Mouse (Mus musculus) hindbrain, embryonic 11.5 days (tissue): ENCODE data around the gene Zdhhc19. TPM values are rescaled to one million over a fixed set of nuclear protein-coding genes. Genes with fewer than 3 reads are reported as not detected.
A peak's percentile ranks its signal among the peaks of the same experiment; 100 is the strongest.

Source experiments
- ATAC-seq: fragments of 200-750 bp; cut with Nextera tagmentation; 2 replicates; pipeline ENCODE4 v1.8.0; 2017; ENCODE audit warnings: mild to moderate bottlenecking, moderate TSS enrichment, moderate library complexity; ENCODE audit not compliant: low FRiP score
- DNase-seq: peaks from one replicate; pipeline ENCODE4 v3.0.0-alpha.2; 2015; ENCODE audit warnings: low spot score
- H3K27ac ChIP-seq: fragments of 300-500 bp; sonication (generic); 2 replicates; pipeline ENCODE4 v1.5.1; 2014; ENCODE audit warnings: mild to moderate bottlenecking, low read depth, low read length
- H3K27me3 ChIP-seq: fragments of 300-500 bp; sonication (generic); 2 replicates; pipeline ENCODE4 v1.6.1; 2014; ENCODE audit warnings: mild to moderate bottlenecking, low read length, moderate library complexity, mixed read lengths; ENCODE audit not compliant: control insufficient read depth, insufficient read depth
- H3K36me3 ChIP-seq: fragments of 300-500 bp; sonication (generic); 2 replicates; pipeline ENCODE4 v1.6.1; 2014; ENCODE audit warnings: mild to moderate bottlenecking, low read length, moderate library complexity, mixed read lengths; ENCODE audit not compliant: control insufficient read depth, insufficient read depth
- H3K4me1 ChIP-seq: fragments of 300-500 bp; sonication (generic); replicated peaks from 2 replicates; pipeline ENCODE4 v1.6.1; 2014; ENCODE audit warnings: low read length, mixed read lengths; ENCODE audit not compliant: control insufficient read depth, insufficient read depth
- H3K4me2 ChIP-seq: fragments of 300-500 bp; sonication (generic); replicated peaks from 2 replicates; pipeline ENCODE4 v1.6.1; 2014; ENCODE audit warnings: mild to moderate bottlenecking, low read depth, low read length
- H3K4me3 ChIP-seq: fragments of 300-500 bp; sonication (generic); 2 replicates; pipeline ENCODE4 v1.5.1; 2014; ENCODE audit warnings: low read depth, low read length
- H3K9ac ChIP-seq: fragments of 300-500 bp; sonication (generic); 2 replicates; pipeline ENCODE4 v1.6.1; 2014; ENCODE audit warnings: low read depth, low read length
- H3K9me3 ChIP-seq: fragments of 300-500 bp; sonication (generic); 2 replicates; pipeline ENCODE4 v1.6.1; 2016; ENCODE audit warnings: low read length; ENCODE audit not compliant: control insufficient read depth
- WGBS: fragments of 180-500 bp; shearing (Covaris S2); extraction: QIAGEN DNeasy Blood & Tissue Kit; methylation state at CpG from one replicate; pipeline ENCODE4 v1.1.7; 2014; 5-methylcytosine and 5-hydroxymethylcytosine counted together
- polyA plus RNA-seq: library from polyadenylated mRNA; unstranded; fragments of >200 nt; fragmentation: Nextera tagmentation; extraction: Ambion mirVana; gene quantifications from 2 replicates; pipeline ENCODE4 v1.2.1, GENCODE M21; 2014

Gene Zdhhc19
- polyA plus RNA-seq, 1 experiment from 2014 or later = not detected

DNA sequence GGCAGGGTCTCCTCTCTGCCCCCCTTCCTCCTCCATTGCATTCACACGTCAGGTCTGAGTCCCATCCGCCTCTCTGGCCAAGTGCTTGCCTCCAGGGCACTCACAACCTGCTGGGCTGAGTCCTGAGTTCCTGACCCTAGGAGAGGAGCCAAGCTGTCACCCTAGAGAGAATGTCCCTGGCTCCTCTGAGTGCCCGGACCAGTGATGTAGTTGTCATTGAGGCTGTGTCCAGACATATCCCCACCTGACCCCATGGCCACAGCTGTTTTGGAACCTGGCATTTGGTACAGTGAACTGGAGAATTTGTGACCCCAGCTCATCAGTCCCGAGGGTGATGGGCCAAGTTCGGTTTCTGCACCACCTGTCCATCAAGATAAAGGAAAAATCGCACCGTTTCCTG, 30.8 kb downstream of the Zdhhc19 start:
- H3K9ac ChIP-seq = no peak overlapping the region
- no peaks in the 10 kb centered on the region; the same call in 1 of the 2 replicates for H3K4me1 ChIP-seq
- DNase-seq = no peak
- H3K9me3 ChIP-seq = no peaks in the 10 kb centered on the region
- no peak for ATAC-seq
- H3K27ac ChIP-seq = no peak overlapping the region
- H3K36me3 ChIP-seq = no peaks in the 10 kb centered on the region
- H3K4me3 ChIP-seq = no peak overlapping the region
- 66% methylated on average over 7 of the region's 7 CpGs for WGBS
- no peak overlapping the region for H3K4me2 ChIP-seq
- no peaks in the 10 kb centered on the region for H3K27me3 ChIP-seq

DNA sequence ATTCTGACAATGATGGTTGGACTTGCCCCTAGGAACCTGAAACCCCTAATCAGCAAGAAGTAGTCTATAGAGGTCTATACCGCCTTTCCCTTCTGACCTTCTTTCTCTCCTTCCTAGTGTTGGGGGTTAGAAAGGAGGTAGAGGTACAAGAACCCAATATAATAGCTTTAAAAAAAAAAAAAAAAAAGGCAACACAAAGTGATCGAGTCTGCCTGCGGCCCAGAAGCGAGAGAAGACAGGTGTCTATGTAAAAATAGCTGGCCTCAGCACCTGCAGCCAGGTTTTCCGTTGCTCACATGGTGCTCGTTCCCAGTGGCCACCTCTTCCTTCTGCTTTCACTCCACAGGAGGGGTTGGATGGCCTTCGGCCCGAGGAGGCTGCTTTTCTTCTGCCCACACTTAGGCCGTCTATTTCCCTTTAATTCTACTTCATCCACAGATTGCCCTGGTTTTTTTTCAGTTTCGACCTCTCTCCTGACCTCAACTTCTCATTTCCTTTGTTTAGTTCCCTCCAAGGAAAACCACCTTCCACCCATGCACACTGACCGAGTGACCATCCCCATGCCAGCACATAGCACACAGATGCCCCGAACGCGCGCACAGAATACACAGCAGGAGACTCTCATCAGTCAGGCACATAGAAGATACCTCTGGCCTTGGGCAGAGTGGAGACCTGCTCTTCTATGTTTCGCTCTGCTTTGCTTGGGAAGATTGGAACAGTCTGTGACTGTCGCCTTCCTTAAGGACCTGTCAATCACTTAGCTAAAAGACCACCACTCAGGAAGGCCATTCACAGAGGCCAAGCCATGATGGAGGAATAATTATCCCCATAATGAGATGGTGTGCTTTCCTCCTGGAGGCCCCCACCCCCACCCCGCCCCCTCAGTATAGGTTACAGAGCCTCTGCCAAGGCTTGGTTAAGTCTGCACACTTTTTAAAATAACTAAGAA, 37.1 kb downstream of the Zdhhc19 start:
- WGBS = 57% methylated on average over 18 of the region's 18 CpGs

DNA sequence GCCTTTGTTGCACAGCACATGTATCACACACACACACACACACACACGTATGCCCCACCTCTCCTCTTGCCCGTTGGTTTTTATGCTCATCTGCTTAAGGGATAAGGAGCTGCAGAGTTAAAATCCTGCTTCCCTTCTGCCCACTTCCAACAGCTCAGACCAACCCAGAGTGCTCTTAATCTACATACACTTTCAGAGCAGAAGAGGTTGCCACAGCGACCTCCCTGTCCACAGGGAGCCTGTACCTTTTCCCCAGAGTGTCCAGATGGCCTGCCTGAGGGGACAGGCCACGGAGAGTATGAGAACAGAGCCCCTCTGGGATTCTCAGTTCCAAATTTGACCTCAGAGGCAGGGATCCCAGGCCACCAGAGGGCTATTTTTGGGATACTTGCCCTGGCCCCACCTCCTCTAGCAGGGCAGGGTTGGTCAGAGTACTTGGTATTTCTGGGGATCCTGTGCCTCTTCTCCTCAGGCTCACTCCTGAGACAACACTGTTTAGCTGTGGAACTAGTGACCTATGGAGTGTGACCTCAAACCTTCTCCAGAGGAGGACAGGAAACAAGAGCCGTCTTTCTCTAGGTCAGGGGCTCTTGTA, 39.2 kb downstream of the Zdhhc19 start:
- Histone ChIP-seq H3K27me3 (no peaks in the 10 kb centered on the region), H3K9me3 (no peaks in the 10 kb centered on the region), H3K4me1 (peaks cover 2% of the 10 kb centered on the region), H3K27ac (no peak overlapping the region), H3K4me2 (no peak overlapping the region), H3K9ac (no peak overlapping the region), H3K36me3 (no peaks in the 10 kb centered on the region), H3K4me3 (no peak overlapping the region)
- 29% methylated on average over 5 of the region's 5 CpGs for WGBS
- ATAC-seq (no peak), DNase-seq (no peak)

More for the DNA sequence above, 37.1 kb downstream of the Zdhhc19 start:
- H3K36me3 ChIP-seq = no peaks in the 10 kb centered on the region
- H3K9me3 ChIP-seq = no peaks in the 10 kb centered on the region
- no peak overlapping the region for H3K4me2 ChIP-seq
- ATAC-seq (no peak), DNase-seq (no peak)
- no peaks in the 10 kb centered on the region for H3K27me3 ChIP-seq
- H3K4me3 ChIP-seq = no peak overlapping the region
- H3K9ac ChIP-seq = no peak overlapping the region
- H3K27ac ChIP-seq = no peak overlapping the region
- peaks cover 2% of the 10 kb centered on the region; the same call in 1 of the 2 replicates for H3K4me1 ChIP-seq

DNA sequence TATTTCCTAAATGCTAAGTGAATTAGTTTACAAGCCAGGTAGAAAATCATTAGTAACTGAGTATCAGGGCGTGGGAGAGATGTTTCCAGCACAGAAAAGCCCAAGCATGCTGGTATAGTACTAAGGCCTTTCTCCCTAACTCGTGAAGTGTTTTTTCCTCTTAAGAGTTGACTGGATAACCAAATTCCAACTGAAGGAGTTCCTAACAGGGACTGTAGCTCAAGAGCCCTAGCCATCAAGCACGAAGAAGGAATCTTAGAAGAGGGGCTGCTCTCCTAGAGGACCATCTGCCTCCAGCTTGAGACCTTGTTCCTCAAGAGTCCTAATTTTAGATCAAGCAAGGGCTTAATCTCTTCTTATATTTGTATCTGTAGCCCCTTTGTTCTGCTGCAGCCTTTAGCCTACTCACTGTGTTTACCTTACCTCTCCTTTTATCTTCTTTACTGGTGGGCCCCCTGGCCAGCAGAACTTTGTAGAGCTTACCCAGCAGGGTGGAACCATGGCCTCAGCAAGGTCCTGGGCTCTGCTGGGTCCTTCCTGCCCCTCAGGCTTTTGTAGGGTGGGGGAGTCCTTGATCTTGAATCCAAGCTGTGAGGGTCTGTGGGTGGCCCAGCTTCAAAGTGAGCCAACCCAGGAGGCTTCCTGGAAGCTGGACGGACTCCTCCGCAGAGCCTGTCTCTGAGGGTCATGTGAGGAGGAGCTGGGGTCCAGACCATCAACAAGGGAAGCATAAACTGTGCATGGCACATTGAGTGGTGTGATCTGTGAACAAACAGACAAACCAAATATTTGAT, 42.0 kb downstream of the Zdhhc19 start:
- Histone ChIP-seq H3K4me1 (peaks cover 2% of the 10 kb centered on the region), H3K4me3 (no peak overlapping the region), H3K36me3 (no peaks in the 10 kb centered on the region), H3K9ac (no peak overlapping the region), H3K27me3 (no peaks in the 10 kb centered on the region), H3K4me2 (no peak overlapping the region), H3K9me3 (no peaks in the 10 kb centered on the region), H3K27ac (peak overlapping the region; percentile 21; the same call in 1 of the 2 replicates)
- 38% methylated on average over 5 of the region's 5 CpGs for WGBS
- ATAC-seq (no peak), DNase-seq (no peak)

DNA sequence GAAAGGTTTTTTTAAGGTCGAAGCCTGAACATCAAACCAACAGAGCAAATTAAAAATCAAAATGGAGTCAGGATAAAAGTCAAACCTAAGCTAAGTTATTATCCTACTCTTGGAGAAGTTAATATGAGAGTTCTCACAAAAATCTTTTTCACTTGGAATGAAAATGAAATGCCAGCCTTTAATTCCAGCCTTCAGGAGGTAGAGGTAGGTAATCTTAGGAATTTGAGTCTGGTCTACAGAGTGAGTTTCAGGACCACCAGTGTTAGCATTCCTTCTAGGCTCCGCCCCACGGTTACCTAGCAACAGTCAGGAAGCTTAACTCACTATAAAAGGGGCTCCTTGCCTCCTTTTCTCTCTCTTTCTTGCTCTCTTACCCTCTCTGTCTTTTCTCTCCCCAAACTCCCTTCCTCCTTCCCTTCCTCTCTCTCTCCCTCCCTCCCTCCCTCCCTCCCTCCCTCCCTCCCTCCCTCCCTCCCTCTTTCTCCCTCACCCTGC, 42.7 kb downstream of the Zdhhc19 start:
- DNase-seq (peak; percentile 70), ATAC-seq (no peak)
- 28% methylated on average over 3 of the region's 3 CpGs for WGBS
- Histone ChIP-seq H3K4me2 (no peak overlapping the region), H3K4me1 (peaks cover 2% of the 10 kb centered on the region), H3K36me3 (no peaks in the 10 kb centered on the region), H3K9me3 (no peaks in the 10 kb centered on the region), H3K27me3 (no peaks in the 10 kb centered on the region), H3K27ac (no peak overlapping the region), H3K4me3 (no peak overlapping the region), H3K9ac (no peak overlapping the region)

DNA sequence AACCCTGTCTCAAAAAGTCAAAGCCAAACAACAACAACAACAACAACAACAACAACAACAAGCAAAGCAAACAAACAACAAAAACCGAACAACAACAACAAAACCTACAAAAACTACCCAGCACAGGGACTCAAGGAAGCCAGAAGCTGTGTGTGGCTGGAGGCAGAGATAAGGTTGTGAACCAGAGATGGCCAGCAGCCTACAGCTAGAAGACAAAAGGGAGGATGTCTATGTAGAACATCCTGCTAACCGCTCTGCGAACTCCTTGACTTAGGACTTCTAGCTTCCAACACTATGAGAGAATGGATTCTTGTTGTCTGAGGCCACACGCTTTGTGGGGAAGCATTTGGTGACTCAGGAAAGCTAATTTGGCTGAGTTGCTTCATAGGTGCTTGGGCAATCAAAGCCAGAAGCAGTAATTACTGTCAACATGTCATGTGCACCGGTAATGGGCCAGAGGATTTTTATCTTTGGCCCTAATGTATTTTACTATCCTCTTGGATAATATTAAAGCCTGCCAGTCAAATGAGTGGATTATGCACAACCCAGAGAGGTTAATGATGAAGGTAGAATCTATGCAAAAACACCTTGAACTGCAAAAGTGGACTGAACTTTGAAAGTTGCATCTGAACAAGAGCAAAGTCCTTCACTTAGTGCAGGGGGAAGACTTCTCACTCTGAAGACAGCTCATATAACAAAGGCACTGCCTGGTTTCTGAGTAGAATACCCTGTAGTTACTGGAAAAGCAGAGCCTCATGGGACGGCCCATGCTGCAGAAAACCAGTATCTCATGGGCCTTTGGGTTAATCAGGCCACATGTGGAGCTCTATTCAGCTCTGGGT, 45.5 kb downstream of the Zdhhc19 start:
- Histone ChIP-seq H3K9ac (no peak overlapping the region), H3K4me3 (no peak overlapping the region), H3K36me3 (no peaks in the 10 kb centered on the region), H3K27ac (no peak overlapping the region), H3K9me3 (no peaks in the 10 kb centered on the region), H3K4me1 (no peaks in the 10 kb centered on the region; the same call in 1 of the 2 replicates), H3K4me2 (no peak overlapping the region), H3K27me3 (no peaks in the 10 kb centered on the region)
- WGBS = 86% methylated on average over 6 of the region's 6 CpGs
- DNase-seq (no peak), ATAC-seq (no peak)

DNA sequence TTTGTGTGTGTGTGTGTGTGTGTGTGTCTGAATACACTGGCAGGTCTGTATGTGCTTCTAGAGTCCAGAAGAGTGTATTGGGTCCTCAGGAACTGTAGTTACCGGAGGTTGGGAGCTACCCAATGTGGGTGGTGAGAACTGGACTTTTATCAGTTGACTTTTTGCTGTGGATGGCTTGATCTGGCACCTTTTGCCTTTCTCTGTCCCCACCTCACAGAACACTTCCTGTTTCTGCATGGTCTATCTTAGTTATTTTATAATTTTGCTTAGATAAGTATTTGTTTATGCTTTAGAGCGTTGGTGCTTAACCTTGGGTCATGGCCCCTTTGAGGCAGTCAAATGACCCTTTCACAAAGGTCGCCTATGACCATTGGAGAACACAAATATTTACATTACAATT, 47.4 kb downstream of the Zdhhc19 start:
- H3K27ac ChIP-seq = no peak overlapping the region
- no peaks in the 10 kb centered on the region for H3K27me3 ChIP-seq
- no peaks in the 10 kb centered on the region for H3K9me3 ChIP-seq
- 84% methylated on average over 3 of the region's 3 CpGs for WGBS
- ATAC-seq = no peak
- H3K9ac ChIP-seq = no peak overlapping the region
- no peaks in the 10 kb centered on the region for H3K36me3 ChIP-seq
- no peak overlapping the region for H3K4me2 ChIP-seq
- H3K4me1 ChIP-seq = no peaks in the 10 kb centered on the region; the same call in 1 of the 2 replicates
- DNase-seq = no peak
- no peak overlapping the region for H3K4me3 ChIP-seq
